Mouse (Mus musculus): ENCODE results near the gene Tsc22d1.

Gene Tsc22d1

DNA sequence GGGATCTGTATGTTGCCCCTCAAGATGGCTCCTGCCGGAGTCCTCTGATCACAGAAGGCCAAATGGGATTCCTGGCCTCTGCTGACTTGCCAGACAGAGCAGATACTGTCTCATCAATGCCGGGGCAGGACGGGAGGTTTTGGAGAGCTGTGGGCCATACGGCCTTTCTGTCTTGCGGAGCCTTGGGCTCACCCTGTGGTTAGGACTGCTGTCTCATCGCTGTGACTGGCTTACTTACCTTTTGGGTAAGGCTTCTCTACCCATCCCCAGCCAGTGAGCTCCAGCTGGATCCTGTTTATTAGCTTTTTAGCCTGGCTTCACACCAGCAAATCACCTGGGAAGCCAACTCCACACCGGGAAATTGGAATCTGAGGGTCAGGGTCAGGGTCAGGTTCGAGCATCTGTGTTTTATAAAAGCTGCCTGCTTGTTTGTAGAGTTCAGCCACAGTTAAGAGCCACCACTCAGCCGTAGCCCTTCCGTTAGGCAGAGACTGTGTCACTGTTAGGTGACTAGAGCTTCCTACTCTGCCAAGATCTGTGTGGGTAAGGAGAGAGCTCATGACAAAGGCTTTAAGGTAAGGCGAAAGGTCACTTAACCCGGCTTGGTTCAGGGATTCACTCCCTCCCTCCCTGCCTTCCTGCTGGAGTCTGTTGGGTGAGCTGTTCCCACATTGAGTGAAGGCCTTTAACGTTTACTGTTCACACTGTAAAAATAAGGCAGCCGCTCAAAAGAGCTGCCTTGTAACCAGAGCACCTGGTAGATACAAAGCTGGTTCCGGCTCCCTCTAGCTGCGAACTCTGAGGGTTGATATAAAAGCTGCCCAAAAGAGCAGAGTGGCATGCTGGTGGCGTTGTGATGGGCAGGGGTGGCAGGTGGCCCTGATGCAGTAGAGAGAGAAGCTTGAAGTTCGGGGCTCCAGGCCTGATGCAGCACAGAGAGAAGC lies 73.6 kb downstream of the Tsc22d1 start:
- peak in 1 of 2 experiments; percentile 49 for DNase-seq

- peak in 1 of 2 experiments; percentile 30 for DNase-seq
These were observed 74.4 kb downstream of the Tsc22d1 start for GRCm38 (mm10) chr14:76489128-76489527.

- DNase-seq: no peak
These were observed 80.3 kb downstream of the Tsc22d1 start for GRCm38 (mm10) chr14:76495022-76495421.

DNA sequence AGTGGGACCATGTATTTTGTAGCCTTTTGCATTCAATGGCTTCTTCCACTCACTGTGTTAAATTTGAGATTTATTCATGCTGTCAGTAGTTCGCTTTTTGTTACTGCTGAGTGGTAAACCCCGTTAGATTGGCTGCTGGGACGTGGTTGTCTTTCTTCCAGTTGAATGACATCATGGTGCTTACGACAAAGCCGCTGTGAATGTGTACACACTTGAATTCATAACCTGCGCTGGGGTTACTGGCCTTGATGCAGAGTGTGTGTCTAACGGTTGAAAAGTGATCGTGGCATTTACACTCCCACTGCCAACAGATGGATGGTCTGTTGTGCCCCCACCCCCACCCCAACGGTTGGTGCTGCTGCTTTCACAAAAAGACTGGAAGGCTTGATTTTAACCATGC lies 82.4 kb downstream of the Tsc22d1 start:
- DNase-seq: no peak

- DNase-seq: no peak
These were observed 83.4 kb downstream of the Tsc22d1 start for GRCm38 (mm10) chr14:76498210-76498609.

- DNase-seq: no peak
These were observed 84.7 kb downstream of the Tsc22d1 start for GRCm38 (mm10) chr14:76499492-76499891.

- DNase-seq: peak; percentile 41 to 43
These were observed 85.3 kb downstream of the Tsc22d1 start for GRCm38 (mm10) chr14:76500036-76500435.

DNA sequence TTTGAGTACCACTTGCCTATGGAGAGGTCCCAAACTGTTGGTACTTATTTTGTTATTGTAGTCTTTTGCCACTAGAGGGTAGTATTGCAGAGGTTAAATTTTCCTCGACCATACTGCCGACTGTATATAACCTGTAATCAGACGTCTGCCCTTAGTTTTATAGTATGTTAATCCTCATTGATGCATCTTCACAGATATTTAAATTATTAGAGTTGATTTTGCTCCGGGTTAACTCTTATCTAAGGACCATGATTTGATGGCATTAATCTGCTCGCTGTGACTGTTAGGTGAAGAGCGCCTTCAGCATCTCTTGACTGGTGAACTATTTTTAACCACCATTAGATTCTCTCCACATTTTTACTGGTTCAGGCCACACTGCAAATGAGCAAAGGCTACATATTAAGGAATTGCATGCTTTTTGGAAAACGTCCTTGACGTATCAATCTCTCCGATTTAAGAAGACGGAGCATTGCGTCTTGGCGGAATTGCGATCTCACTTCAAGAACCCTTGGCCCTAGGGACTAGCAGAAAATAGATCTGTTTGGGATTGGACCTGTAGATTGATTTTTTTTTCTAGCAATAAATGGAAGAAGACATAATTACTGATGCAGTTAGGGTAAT lies 88.6 kb downstream of the Tsc22d1 start:
- peak; percentile 18 to 55 for DNase-seq

DNA sequence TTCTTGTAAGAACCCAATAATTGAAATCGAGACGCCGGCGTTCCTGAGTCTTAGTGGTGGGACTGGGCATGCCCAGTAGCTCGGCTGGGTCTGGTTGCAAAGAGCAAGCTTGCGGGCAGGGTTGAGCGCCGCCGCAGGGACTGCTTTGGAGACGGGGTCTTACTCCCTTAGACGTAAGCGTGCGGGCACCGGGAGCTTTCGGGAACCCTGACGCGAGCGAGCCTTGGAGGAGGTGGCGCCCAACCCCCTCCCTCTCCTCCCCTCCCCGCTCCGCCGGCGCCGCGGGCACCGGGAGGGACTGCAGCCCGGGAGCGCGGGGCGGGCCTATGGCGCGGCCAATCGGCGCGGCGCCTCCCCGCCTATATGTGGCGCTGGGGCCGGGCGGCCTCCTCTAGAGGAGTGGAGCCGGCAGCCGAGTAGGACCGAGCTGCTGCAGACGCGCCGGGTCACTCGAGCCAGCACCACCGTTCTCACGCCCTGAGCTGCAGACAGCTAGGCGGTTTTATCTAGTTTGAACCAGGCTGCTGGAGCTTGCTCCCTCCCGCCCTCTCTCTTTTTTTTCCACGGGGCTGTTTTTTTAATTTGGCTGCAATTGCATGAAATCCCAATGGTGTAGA lies 89.5 kb downstream of the Tsc22d1 start:
- DNase-seq: peak; percentile 94 to 97

DNA sequence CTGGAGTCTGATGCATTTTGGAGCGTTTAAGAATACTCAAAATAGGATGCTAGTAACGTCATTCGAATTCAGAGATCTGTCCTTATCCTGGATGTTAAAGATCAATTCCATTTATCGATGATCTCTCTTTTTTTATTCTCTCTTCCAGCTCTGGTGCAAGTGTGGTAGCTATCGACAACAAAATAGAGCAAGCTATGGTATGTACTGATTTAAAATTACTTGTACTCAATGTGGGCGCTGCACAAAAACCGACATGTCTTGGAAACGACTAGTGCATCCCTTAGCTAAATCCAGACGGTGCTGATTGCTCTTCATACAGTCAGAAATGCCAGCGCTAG lies 90.3 kb downstream of the Tsc22d1 start:
- DNase-seq: no peak

DNA sequence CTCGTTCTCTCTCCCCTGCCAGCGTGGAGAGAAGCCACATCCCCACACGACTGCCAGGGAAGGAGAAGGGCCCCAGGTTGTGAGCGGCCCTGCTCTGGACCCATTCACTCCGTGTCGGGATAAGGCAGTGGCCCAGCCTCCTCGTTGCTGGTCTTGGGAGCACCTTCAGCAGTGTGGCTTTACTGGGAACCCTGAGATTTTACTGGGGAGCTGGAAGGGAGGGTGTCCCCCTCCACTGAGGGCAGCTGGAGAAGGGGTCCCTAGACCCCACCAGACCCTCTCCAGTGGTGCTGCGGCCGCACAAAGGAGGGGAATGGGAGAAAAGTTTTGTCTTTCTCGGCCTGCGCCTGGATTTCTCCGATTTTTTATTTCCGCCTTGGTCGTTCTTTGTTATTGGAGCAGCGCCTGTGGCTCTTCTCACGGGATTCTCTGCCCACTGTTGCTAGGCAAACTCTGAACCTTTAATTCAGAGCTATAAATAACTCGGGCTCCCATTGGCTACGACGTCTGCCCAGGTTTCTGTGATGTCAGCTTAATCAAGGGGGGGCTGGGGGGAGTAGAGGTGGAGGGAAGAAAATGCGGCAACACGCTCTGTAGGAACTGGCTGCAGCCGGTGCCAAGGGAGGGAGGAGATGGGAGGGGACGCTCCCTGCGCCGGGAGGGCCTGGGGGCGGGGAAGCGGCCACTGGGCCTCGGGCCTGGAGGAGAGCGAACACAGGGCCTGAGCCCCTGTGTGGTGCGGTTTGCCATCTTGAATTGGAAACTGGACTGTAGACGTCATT lies 90.9 kb downstream of the Tsc22d1 start:
- peak; percentile 91 to 93 for DNase-seq

DNA sequence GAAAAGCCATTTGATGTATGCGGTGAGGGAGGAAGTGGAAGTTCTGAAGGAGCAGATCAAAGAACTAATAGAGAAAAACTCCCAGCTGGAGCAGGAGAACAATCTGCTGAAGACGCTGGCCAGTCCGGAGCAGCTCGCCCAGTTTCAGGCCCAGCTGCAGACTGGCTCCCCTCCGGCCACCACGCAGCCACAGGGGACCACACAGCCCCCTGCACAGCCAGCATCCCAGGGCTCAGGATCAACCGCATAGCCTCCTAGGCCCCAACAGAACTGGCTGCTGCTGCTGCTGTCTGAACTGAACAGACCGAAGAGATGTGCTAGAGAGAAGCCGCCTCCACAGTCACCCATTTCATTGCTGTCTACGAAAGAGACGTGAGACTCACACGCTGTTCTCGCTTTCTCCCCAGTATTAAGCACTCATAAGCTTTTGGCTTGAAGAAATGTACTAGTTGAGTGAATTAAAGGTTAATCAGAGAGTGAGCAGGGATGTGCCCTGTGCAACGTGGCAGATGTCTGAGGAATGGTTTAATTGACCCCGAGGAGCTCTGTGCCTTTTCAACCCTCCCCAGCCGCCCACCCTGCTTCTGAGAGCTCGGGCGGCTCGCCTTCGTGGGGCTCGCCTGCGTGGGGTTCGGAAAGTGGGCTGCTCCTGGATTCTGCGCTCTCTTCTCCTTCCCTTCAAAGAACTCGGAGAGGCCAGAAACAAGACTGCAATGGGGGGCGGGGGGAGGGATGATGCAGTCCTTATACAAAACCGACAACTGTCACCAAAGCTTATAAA lies 91.9 kb downstream of the Tsc22d1 start:
- DNase-seq: peak; percentile 33 to 54

DNA sequence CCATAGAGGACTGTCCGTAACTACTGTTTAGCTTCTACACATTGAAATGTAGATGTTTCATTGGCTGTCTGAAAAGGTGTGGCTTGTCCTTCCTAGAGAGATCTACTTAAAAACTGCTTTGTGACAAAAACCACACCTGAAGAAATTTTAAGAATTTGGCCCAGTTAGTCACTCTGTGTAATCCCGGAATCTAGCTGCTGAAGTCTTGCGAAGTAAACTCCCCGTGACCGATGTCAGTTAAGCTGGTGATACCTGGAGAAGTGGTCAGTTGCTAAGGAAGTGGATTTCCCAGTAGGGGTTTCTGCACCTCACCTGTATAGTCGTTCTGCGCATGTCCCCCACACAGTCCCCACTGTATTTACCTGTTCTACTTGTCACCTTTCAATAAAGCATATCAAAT lies 92.6 kb downstream of the Tsc22d1 start:
- DNase-seq: no peak

DNA sequence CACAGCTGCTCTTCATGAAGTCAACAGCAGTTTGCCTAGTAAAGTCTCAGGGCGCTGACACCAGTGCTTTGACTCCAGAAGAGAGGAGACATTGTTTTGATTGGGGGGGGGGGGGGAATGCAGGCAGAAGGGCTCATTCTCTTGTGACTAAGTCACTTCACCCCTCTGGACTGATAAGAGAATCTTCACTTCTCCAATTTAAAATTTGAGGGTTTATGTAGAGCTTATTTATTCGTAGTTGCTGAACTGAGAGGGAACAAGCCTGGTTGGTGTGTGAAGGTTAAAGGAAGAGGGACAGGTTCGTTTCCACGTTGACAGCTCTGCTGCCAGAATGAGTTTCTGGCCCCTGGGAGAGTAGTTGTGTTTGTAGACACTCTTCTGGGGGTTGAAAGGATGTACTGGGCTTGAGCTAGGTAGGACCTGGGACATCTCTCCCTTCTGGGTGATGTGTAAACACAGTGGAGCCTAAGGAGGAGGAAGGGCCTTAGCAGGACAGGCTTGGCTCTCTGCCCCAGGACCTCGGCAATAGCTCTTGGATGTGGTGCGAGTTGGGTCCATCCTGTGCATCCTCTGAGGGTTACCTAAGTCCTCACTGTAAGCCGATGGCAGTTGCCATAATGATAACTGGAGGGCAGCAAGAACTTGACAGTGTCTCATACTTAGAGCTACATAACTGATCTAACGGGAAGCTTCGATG lies 93.2 kb downstream of the Tsc22d1 start:
- DNase-seq: no peak

DNA sequence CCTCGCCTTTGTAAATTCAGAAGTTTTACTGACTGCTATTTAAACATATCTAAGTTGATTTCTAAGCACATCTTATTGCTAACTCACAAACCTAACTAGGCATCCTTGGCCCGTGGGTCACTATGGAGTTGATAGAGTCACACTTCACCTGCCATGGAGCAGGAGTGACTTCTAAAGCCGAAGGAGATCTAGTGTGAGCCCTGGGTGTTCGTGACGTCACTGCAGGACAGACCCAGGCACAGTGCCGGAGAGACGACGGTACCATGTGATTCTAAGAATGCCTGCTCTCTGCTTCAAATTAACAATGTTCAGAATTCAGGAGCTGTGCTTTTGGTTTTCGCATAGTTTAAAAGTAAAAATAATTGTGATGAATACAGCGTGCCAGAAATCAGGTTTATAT lies 93.9 kb downstream of the Tsc22d1 start:
- DNase-seq: peak in 1 of 2 experiments; percentile 24

DNA sequence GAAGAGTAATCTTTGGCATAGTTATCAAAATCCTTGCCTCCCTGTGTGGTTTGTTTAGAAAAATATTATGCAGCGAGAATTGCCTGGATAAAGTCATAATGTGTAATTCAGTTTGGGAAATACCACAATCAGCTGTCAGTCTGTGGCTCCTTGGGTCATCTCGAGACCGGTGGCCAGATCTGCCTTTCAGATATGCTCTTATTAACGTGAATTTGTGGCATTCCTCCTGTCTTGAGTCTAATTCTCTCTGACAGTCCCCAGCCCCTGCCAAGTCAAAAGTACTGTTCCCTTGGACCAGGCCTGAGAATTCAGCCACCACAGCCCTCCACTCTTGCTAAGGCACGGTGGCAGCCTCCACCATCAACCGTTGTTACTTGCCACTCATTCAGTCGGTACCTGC lies 97.2 kb downstream of the Tsc22d1 start:
- DNase-seq: no peak

DNA sequence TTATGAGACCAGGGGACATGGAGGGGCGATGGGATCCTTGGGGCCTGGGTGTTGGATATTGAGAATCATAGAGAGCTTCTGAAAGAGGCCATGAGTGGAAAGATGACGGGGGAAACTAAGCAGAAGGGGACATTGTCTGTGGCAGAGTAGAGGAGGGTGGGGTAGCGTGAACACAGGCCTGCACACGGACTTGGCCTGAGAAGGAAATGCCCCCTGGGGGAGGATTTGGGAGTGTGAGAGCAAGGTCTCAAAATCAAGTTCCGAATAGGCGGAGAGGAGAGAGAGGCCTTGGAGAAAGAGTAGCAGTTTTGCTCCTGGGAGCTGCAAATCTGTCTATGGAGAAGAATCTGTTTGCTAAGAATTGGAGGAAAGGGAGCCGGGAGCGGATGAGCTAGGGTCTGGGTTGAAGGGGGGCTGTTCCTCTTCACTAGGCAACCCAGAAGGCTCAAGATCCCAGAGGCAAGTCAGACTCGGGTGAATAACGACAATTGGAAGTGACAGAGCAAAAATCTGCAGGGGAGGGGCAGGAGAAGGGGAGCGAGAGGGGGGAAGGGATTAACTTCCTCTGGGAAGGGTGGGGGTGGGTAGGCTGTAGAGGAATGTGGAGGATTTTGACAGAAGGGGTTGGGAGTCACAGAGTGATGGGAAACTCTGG lies 98.8 kb downstream of the Tsc22d1 start:
- no peak for DNase-seq

GRCm38 (mm10) chr14:76514050-76514585 lies 99.4 kb downstream of the Tsc22d1 start:
- no peak for DNase-seq

DNA sequence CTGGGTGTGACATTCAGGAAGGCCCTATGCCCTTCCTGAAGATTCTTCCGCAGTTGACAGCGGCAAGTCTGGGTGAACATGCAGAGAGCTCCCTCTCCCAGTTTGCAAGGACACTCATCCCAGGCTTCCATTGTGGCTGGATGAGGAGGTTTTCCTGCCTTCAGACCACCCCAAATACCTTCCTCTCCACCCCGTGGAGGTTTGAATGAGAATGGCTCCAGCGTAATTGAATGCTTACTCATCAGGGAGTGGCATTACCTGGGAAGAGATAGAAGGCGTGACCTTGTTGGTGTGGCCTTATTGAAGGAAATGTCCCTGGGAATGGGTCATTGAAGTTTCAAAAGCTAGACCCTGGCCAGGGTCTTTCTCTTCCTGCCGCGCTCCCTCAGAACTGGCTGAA lies 100.9 kb downstream of the Tsc22d1 start:
- DNase-seq: no peak

GRCm38 (mm10) chr14:76518217-76518616 lies 103.5 kb downstream of the Tsc22d1 start:
- DNase-seq: no peak

DNA sequence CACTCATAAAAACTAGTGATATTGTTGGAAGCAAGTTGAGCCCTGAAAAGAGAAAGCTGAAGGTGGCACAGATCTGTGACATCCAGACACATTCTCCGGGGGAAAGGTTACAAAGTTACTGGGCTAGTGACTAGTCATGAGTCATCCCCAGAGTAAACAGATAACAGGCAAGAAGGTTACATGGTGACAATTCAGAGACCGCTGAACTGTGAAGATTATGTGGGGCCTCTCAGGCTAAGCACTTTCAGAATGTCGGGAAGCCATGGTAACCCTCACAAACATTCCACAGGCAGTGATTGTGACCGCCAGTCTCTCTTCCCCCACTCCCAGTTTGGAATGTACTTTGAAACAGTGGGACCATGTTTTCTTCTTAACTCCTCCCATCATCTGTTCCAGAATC lies 105.8 kb downstream of the Tsc22d1 start:
- DNase-seq: no peak

All from cerebellum, adult 18-20 months (tissue).